Mouse (Mus musculus) liver, adult 2 months (tissue): ENCODE results near the gene Cby1.

ENCODE experiments used
- CTCF ChIP-seq: fragments of 200-500 bp; IDR thresholded peaks from 2 replicates; pipeline ENCODE4 v1.5.1; 2011; ENCODE audit warnings: low read depth, low read length, control low read depth
- POLR2A ChIP-seq: fragments of 200-500 bp; IDR thresholded peaks from 2 replicates; pipeline ENCODE4 v1.6.1; 2011; ENCODE audit warnings: low read length, control low read depth; ENCODE audit not compliant: insufficient read depth; ENCODE audit errors: extremely low read depth

- TF ChIP-seq POLR2A, result peak; percentile 66
- TF ChIP-seq CTCF, result no peak
Observed at GRCm38 (mm10) chr15:79687646-79688267, 28.8 kb downstream of the Cby1 start, which contains the start of gene Josd1.
